Mouse (Mus musculus): ENCODE measurements around the gene Arhgef17.

Gene Arhgef17

DNA sequence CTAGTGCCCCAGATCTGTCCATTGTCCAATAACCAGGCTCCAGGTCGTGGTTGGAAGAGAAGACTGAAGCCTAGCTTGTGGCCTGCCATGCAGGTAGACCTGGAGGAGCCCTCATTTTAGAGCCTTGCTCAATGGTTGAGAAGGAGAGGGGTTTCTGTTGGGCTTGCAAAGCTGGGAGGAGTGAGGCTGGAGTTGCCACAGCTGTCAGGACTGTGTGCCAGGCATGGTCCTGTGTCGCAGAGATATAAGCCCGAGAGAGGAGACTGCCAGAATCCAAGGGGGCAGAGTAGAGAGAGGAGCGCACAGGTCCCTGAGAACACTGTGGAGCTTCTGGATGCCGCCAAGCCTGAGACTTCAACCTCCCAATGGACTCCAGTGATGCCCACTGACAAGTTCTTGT is 12.8 kb upstream of the Arhgef17 start:
- in situ Hi-C loops (cut with MboI; ENCODE audit: low pct_unique_long_range_greater_than_20kb in 1 of 2, low sequenced_read_pairs in 2 of 2, unreplicated experiment in 1 of 2), result no loop called here

GRCm38 (mm10) chr7:100944306-100944705 is 12.4 kb upstream of the Arhgef17 start:
- in situ Hi-C loops (cut with MboI; ENCODE audit: low pct_unique_long_range_greater_than_20kb in 1 of 2, low sequenced_read_pairs in 2 of 2, unreplicated experiment in 1 of 2), result no loop called here

GRCm38 (mm10) chr7:100942789-100943615 is 11.1 kb upstream of the Arhgef17 start:
- in situ Hi-C loops (cut with MboI; ENCODE audit: low pct_unique_long_range_greater_than_20kb in 1 of 2, low sequenced_read_pairs in 2 of 2, unreplicated experiment in 1 of 2), result no loop called here

GRCm38 (mm10) chr7:100941169-100941568 is 9.3 kb upstream of the Arhgef17 start:
- in situ Hi-C loops (cut with MboI; ENCODE audit: low pct_unique_long_range_greater_than_20kb in 1 of 2, low sequenced_read_pairs in 2 of 2, unreplicated experiment in 1 of 2), result no loop called here

DNA sequence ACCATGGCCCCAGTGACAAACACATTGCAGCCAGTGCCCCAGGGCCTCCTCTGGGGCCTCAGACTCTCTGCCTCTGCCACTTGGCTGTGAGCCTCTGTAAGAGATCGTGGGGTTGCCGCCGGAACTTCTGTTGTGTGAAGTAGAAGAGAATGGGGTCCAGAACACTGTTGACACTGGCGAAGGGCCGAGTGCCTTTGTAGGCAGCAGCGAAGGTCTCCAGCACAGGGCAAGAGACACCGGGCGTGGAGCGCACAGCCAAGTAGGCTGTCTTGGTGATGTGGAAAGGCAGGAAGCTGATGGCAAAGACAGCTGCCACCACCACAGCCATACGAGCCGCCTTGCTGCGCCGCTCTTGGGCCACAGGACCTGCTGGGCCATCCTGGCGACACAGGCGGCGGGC is 6.2 kb upstream of the Arhgef17 start:
- in situ Hi-C loops (cut with MboI; ENCODE audit: low pct_unique_long_range_greater_than_20kb in 1 of 2, low sequenced_read_pairs in 2 of 2, unreplicated experiment in 1 of 2), result no loop called here

DNA sequence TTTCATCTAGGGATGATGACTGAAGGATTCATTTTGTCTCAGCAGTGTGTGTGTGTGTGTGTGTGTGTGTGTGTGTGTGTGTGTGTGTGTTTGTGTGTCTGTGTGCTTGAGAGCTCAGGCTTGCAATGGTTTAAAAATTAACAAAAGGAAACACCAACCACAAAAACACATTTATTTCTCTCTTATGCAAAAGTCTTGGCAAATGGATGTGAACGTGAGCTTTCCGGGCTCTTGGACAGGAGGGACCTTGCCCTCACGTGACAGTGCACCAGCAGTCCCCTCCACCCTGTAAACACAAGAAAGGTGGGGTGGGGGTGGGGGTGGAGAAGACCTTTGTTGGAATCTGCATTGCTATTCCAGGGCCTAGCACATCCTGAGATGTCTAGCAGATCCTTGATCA is 5.6 kb upstream of the Arhgef17 start:
- in situ Hi-C loops (cut with MboI; ENCODE audit: low pct_unique_long_range_greater_than_20kb in 1 of 2, low sequenced_read_pairs in 2 of 2, unreplicated experiment in 1 of 2), result no loop called here

DNA sequence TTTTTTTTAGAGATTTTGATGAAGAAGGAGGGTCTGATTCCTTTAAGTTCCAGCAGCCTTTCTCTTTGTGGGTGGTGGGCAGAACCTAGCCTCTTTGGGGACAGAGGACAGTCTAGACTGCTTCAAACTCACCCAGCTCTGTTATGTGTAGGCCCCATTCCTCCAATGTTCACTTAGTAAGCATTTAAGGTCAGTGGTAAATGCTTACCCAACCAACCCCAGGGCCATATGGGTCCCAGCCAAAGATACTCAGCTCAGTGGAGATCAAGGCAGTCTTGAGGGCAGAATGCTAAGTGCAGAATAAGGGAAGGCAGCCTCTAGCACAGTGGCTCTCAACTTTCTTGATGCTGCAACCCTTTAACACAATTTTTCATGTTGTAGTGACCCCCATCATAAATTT is 1.6 kb upstream of the Arhgef17 start:
- in situ Hi-C loops (cut with MboI; ENCODE audit: low pct_unique_long_range_greater_than_20kb in 1 of 2, low sequenced_read_pairs in 2 of 2, unreplicated experiment in 1 of 2), result no loop called here

GRCm38 (mm10) chr7:100932481-100933007 is 637 bp upstream of the Arhgef17 start:
- in situ Hi-C loops (cut with MboI; ENCODE audit: low pct_unique_long_range_greater_than_20kb in 1 of 2, low sequenced_read_pairs in 2 of 2, unreplicated experiment in 1 of 2), result no loop called here

DNA sequence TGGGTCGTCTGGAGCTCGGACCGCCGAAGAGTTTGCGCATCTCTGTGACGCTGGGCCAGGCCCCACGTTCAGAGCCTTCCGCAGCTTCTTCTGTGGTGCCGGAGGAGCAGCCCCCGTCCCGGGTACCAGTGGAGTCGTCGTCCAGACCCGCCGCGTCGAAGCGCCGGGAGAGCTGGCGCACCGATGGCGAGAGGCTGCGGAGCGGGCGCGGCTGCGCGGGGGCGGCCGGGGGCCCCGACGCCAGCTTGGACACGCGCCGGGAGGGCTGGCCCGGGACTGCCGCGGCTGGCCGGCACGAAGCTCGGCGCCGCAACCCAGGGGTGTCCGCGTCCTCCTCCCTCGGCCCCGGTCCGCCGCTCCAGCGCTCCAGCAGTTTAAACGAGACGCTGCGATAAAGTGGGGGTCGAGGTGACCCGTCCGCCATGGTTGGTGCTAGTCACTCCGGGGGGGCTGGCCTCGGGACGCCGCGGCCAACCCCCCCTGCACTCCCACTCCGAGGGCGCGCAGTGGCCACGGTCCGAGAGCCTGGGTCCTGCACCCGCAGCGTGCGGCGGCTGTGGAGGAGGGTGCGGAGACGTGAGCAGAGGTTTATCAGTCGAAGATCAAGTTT is 486 bp downstream of the Arhgef17 start:
- in situ Hi-C loops (cut with MboI; ENCODE audit: low pct_unique_long_range_greater_than_20kb in 1 of 2, low sequenced_read_pairs in 2 of 2, unreplicated experiment in 1 of 2), result no loop called here

DNA sequence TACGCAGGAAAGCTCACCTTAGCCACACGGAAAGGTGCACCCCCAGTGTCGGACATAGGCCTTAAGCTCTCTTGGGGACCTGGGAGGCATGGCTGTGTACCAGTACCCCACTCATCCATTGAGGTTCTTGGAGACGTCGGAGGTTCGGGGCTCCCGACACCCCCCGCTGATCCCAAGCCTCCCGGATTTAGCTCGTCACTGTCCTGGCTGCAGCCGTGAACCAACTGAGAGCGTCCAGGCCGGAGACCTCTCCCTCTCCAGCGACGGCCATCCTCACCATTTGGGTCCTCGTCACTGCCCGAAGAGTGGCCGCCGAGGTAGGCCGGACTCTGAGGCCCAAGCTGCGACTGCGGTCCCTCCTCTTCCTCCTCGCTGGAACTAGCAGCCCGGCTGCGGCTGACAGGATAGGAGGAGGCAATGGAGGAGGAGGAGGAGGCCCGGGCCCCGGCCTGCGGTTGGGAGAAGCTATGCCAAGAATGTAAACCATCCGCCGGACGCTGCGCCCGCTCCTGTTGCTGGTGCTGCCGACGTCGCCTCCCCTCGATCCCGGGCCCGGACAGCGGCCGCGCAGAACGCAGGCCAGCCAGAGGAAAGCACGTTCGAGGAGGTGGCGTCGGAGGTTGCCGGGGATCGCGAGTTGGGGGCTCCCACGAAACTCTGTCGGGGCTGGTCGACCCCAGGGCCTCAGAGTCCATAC is 1.1 kb downstream of the Arhgef17 start:
- in situ Hi-C loops (cut with MboI; ENCODE audit: low pct_unique_long_range_greater_than_20kb in 1 of 2, low sequenced_read_pairs in 2 of 2, unreplicated experiment in 1 of 2), result no loop called here

DNA sequence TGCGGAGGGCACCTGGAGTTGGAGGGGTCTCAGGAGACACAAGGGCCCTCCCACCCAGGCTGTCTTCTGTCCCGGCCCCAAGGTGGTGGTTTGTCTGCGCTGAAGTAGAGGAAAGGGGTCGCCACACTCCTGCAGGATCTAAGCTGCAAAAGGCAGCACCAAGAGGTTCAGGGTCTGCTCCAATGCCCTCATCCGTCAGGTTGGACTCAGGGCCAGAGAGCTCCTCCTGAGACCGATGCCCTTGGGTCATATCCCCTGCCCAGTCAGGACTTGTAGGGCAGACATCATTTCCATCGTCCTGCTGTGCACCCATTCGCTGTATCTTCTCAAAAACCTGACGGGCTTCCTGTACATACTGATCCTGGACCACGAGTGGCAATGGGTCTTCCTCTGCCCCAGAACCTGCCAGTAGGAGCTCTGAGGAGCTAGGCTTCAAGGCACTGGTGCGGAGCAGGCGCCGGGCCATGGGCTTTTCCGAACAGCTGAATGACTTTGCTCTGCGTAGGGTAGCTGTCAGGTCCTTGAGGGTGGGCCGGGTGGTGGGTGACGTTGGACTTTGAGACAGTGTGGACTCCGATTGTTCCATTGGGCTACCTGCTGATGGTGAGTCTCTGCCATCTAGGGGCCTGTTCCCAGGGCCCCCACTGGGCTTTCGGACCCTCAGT is 2.1 kb downstream of the Arhgef17 start:
- in situ Hi-C loops (cut with MboI; ENCODE audit: low pct_unique_long_range_greater_than_20kb in 1 of 2, low sequenced_read_pairs in 2 of 2, unreplicated experiment in 1 of 2), result no loop called here

DNA sequence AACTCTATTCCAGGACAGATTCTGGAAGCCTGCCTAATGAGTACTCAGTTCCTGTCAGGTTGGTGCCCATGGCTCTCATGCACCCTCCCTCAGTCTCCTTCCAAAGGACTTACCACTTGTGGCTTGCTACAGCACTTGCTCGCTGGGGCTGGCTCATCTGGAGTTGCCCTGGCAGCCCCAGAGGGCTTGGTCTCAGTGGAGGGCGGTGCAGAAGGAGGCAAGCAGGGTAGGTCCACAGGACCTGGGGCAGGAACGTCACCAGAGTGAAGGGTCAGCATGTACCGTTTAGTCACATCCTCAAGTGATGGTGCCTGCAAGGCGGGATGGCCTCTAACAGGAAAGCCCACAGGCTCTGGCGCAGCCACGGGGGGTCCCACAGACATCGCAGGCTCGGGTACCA is 3.5 kb downstream of the Arhgef17 start:
- in situ Hi-C loops (cut with MboI; ENCODE audit: low pct_unique_long_range_greater_than_20kb in 1 of 2, low sequenced_read_pairs in 2 of 2, unreplicated experiment in 1 of 2), result no loop called here

GRCm38 (mm10) chr7:100927287-100928000 is 4.5 kb downstream of the Arhgef17 start:
- in situ Hi-C loops (cut with MboI; ENCODE audit: low pct_unique_long_range_greater_than_20kb in 1 of 2, low sequenced_read_pairs in 2 of 2, unreplicated experiment in 1 of 2), result no loop called here

GRCm38 (mm10) chr7:100926311-100926923 is 5.5 kb downstream of the Arhgef17 start:
- in situ Hi-C loops (cut with MboI; ENCODE audit: low pct_unique_long_range_greater_than_20kb in 1 of 2, low sequenced_read_pairs in 2 of 2, unreplicated experiment in 1 of 2), result no loop called here

GRCm38 (mm10) chr7:100924674-100925445 is 7.0 kb downstream of the Arhgef17 start:
- in situ Hi-C loops (cut with MboI; ENCODE audit: low pct_unique_long_range_greater_than_20kb in 1 of 2, low sequenced_read_pairs in 2 of 2, unreplicated experiment in 1 of 2), result no loop called here

GRCm38 (mm10) chr7:100924200-100924599 is 7.7 kb downstream of the Arhgef17 start:
- in situ Hi-C loops (cut with MboI; ENCODE audit: low pct_unique_long_range_greater_than_20kb in 1 of 2, low sequenced_read_pairs in 2 of 2, unreplicated experiment in 1 of 2), result no loop called here

GRCm38 (mm10) chr7:100922907-100923306 is 9.0 kb downstream of the Arhgef17 start:
- in situ Hi-C loops (cut with MboI; ENCODE audit: low pct_unique_long_range_greater_than_20kb in 1 of 2, low sequenced_read_pairs in 2 of 2, unreplicated experiment in 1 of 2), result no loop called here
